Mouse (Mus musculus) heart, postnatal 36 days (tissue): Measurements from ENCODE around the gene Cyp17a1. TPM values are rescaled to one million over a fixed set of nuclear protein-coding genes. Genes with fewer than 3 reads are reported as not detected.

Source experiments
- DNase-seq, 2 experiments: peaks; one replicate each; pipeline ENCODE4 v3.0.0; 2021 to 2022
- intact Hi-C: fragments of 180-260 bp; cut with DNase I; formaldehyde crosslinking; loops from one replicate; pipeline ENCODE4 v1.15.1; 2025
- total RNA-seq, 2 experiments: library from RNA; stranded (reverse); gene quantifications; 2 replicates each; pipeline ENCODE4 v1.2.3; 2021

The Cyp17a1 gene
- total RNA-seq, 2 experiments from 2014 or later = not detected

GRCm38 (mm10) chr19:46621236-46622183, 51.5 kb downstream of the Cyp17a1 start:
- no peak for DNase-seq
- intact Hi-C loops = loop anchor here (2.0 kb wide), 1 partner anchor 23 kb away; the partner anchor contains the start of gene Wbp1l

- DNase-seq = no peak
- intact Hi-C loops = no loop called here
These were observed 52.8 kb downstream of the Cyp17a1 start for GRCm38 (mm10) chr19:46620016-46620808.

GRCm38 (mm10) chr19:46619518-46619917, 53.5 kb downstream of the Cyp17a1 start:
- intact Hi-C loops = no loop called here

DNA sequence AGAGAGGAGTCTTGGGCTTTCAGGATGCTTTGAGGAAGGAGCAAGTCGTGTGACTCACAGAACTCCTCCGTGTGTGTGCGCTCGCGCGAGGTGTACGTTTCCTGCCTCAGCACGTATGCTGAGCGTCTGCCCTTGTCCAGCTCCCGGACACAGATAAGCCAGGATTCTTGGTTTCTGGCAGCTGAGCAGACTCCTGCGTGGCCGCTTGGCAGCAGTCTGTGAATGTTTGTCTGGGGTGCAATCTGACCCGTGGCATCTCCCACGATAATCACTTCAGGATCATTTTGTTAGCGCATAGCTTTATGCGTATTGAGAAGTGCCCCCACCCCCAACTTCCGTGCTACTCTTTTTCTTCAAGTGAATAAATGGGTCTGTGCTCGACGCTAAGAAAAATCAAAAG, 54.0 kb downstream of the Cyp17a1 start:
- DNase-seq = no peak
- intact Hi-C loops = no loop called here

More at GRCm38 (mm10) chr19:46619518-46619917, 53.5 kb downstream of the Cyp17a1 start:
- DNase-seq = no peak

- intact Hi-C loops = no loop called here
- DNase-seq = no peak
These were observed 54.6 kb downstream of the Cyp17a1 start for GRCm38 (mm10) chr19:46618322-46618721.

GRCm38 (mm10) chr19:46617361-46617760, 55.6 kb downstream of the Cyp17a1 start:
- no peak for DNase-seq
- intact Hi-C loops = no loop called here

Other genes with a start within 250 kb of the Cyp17a1 start
- gene Trim8, start 171.5 kb downstream of the Cyp17a1 start, total RNA-seq = 10 to 100 TPM; 38.7 to 40.0 TPM
- gene Arl3, start 100.0 kb downstream of the Cyp17a1 start, total RNA-seq = 10 to 100 TPM; 38.5 to 40.4 TPM
- gene Sfxn2, start 99.8 kb downstream of the Cyp17a1 start, total RNA-seq = 1 to 10 TPM; 3.1 to 3.5 TPM
- 10 to 100 TPM; 51.2 to 59.1 TPM for gene Wbp1l, start 74.1 kb downstream of the Cyp17a1 start, total RNA-seq
- gene Borcs7, start 16.7 kb upstream of the Cyp17a1 start, total RNA-seq = 1 to 10 TPM; 9.3 to 9.5 TPM
- 10 to 100 TPM; 88.6 to 96.2 TPM for gene As3mt, start 34.3 kb upstream of the Cyp17a1 start, total RNA-seq
- 1 to 10 TPM; 6.0 to 6.7 TPM for gene Cnnm2, start 88.4 kb upstream of the Cyp17a1 start, total RNA-seq